Mouse (Mus musculus) adrenal gland, postnatal 25 days (tissue): ENCODE measurements at regions not wholly inside any gene's neighbourhood (a gene's known extent, or its start where the extent isn't known, plus 50 kb on each side); places are given as distances from the start of the nearest gene placed in this dataset.

Source experiments
- DNase-seq: peaks from one replicate; pipeline ENCODE4 v3.0.0; 2021; ENCODE audit warnings: mixed read lengths

GRCm38 (mm10) chr3:149357903-149358569 lies 367.7 kb upstream of the Adgrl2 start:
- no peak for DNase-seq

GRCm38 (mm10) chr3:149357121-149357520 lies 366.8 kb upstream of the Adgrl2 start:
- DNase-seq, result no peak

GRCm38 (mm10) chr3:149355362-149355761 lies 365.0 kb upstream of the Adgrl2 start:
- no peak for DNase-seq

- no peak for DNase-seq
These were observed 363.6 kb upstream of the Adgrl2 start for GRCm38 (mm10) chr3:149353958-149354357.

- DNase-seq, result no peak
These were observed 362.2 kb upstream of the Adgrl2 start for GRCm38 (mm10) chr3:149352546-149352945.

- no peak for DNase-seq
These were observed 359.4 kb upstream of the Adgrl2 start for GRCm38 (mm10) chr3:149349731-149350130.

GRCm38 (mm10) chr3:149349211-149349697 lies 358.9 kb upstream of the Adgrl2 start:
- DNase-seq, result peak; percentile 73

GRCm38 (mm10) chr3:149348459-149348971 lies 358.2 kb upstream of the Adgrl2 start:
- DNase-seq, result no peak

GRCm38 (mm10) chr3:149347241-149347992 lies 357.1 kb upstream of the Adgrl2 start:
- no peak for DNase-seq

GRCm38 (mm10) chr3:149342511-149342910 lies 352.2 kb upstream of the Adgrl2 start:
- DNase-seq, result no peak

- DNase-seq, result no peak
These were observed 349.0 kb upstream of the Adgrl2 start for GRCm38 (mm10) chr3:149339374-149339753.

GRCm38 (mm10) chr3:149338684-149339373 lies 348.5 kb upstream of the Adgrl2 start:
- no peak for DNase-seq

- DNase-seq, result no peak
These were observed 344.9 kb upstream of the Adgrl2 start for GRCm38 (mm10) chr3:149335259-149335658.

GRCm38 (mm10) chr3:149333607-149334006 lies 343.3 kb upstream of the Adgrl2 start:
- no peak for DNase-seq

GRCm38 (mm10) chr3:149333131-149333530 lies 342.8 kb upstream of the Adgrl2 start:
- no peak for DNase-seq

- no peak for DNase-seq
These were observed 341.8 kb upstream of the Adgrl2 start for GRCm38 (mm10) chr3:149332105-149332504.

- no peak for DNase-seq
These were observed 341.1 kb upstream of the Adgrl2 start for GRCm38 (mm10) chr3:149331251-149331960.

GRCm38 (mm10) chr3:149330716-149331115 lies 340.4 kb upstream of the Adgrl2 start:
- DNase-seq, result peak; percentile 20

- DNase-seq, result no peak
These were observed 339.7 kb upstream of the Adgrl2 start for GRCm38 (mm10) chr3:149330041-149330440.

- DNase-seq, result no peak
These were observed 339.3 kb upstream of the Adgrl2 start for GRCm38 (mm10) chr3:149329615-149330014.

GRCm38 (mm10) chr3:149326664-149327063 lies 336.3 kb upstream of the Adgrl2 start:
- DNase-seq, result no peak

GRCm38 (mm10) chr3:149324088-149324487 lies 333.7 kb upstream of the Adgrl2 start:
- no peak for DNase-seq
